Mouse (Mus musculus) megakaryocyte, embryonic 14.5 days (primary cell): ENCODE results near the gene Fam160a2.

ENCODE experiments used
- FLI1 ChIP-seq: IDR thresholded peaks from 2 replicates; pipeline ENCODE4 v1.6.1; 2012; ENCODE audit warnings: low read length, inconsistent platforms, mixed read lengths
- GATA1 ChIP-seq: IDR thresholded peaks from 3 replicates; pipeline ENCODE4 v1.6.1; 2012; ENCODE audit warnings: mixed read lengths, low read length, inconsistent platforms, borderline replicate concordance

DNA sequence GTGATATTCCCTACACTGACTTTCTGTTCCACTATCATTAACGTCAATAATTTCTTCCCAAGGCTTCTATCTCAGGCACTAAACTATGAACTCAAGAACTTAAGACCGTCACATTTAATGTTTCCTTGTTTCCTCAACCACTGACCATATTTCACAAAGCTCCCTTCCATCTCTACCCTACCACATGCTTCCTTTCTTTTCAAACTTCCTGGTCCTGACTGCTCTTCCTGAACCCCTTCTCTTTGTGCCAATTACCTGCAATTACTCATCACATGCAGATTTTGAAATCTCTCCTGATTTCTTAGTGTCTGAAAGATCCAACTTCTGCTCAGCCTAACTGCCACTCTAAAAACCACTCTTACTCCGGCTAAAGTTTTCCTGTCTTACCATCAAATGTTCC lies 19.5 kb downstream of the Fam160a2 start:
- no peak for TF ChIP-seq FLI1
- no peak for TF ChIP-seq GATA1
